Mouse (Mus musculus): Measurements from ENCODE around the gene Ankrd54.
"Not testable (repeated sequence)": the region's sequence is repeated elsewhere in the genome, so short reads cannot be mapped to it uniquely, and the experiment has no call there.

Ankrd54 gene

DNA sequence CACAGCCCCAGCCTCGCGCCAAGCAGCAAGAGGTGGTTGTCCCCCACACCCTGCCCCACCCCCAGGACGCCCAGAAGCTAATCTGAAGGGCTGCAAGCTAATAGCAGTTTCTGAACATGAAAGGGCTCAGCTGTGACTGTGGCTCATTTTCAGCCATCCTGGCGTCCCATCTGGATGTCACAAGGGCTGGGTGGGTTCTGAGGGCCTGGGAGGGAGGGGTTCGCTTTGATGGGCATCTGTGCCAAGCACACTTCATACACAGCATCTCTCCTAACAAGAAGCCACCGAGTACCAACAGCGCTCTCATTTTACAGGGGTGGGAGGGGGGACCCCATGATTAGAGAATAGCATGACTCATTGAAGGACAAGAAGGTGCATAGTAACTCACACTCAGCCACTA, 49.3 kb downstream of the Ankrd54 start:
- no peak for DNase-seq (ENCODE audit: low read depth)

DNA sequence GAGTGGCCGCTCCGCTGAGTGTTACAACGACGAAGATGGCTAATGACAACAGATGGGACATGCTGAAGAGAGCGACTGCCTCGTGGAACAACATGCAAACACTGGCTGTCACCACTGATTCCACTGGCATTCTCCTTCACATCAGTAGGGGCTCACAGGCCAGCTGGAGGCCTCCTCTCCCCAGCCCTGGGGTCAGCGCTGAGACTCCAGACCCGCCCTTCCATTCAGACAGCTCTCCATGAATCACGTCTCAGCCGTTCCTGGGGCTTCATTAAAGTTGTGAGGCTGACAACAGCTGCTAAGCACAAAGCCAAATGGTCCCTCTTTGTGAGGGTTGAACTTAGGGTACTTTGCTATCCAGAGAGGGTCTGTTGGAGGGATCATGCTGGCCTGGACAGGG, 51.1 kb downstream of the Ankrd54 start:
- DNase-seq (ENCODE audit: low read depth) = no peak

DNA sequence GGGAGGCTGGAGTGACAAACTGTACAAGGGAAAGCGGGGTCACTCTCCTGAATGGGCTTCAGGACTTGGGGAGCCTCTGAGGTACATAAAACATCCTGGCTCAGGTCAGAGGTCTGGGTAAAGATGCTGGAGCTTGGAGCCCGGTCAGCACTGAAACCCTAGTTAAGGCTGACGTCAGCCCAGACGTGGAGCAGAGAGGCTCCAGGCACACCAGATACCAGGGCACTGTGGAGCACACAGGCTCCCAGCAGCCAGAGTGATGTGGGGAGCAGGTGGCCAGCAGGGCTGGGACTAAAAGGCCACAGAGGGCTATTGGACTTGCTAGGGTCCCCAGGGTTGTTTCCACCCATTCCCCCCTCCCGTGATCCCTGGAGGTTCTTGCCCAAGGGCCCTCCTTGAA, 53.0 kb downstream of the Ankrd54 start:
- DNase-seq (ENCODE audit: low read depth) = no peak

DNA sequence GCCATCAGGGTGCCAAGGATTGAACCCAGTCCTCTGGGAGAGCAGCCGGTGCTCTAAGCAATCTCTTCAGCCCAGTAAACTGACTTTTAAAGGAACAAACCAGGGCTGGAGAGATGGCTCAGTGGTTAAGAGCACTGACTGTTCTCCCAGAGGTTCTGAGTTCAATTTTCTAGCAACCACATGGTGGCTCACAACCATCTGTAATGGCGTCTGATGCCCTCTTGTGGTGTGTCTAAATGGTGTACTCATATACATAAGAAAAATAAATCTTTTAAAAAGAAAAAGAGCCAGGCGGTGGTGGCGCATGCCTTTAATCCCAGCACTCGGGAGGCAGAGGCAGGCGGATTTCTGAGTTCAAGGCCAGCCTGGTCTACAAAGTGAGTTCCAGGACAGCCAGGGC, 54.9 kb downstream of the Ankrd54 start:
- DNase-seq (ENCODE audit: low read depth) = not testable (repeated sequence)

DNA sequence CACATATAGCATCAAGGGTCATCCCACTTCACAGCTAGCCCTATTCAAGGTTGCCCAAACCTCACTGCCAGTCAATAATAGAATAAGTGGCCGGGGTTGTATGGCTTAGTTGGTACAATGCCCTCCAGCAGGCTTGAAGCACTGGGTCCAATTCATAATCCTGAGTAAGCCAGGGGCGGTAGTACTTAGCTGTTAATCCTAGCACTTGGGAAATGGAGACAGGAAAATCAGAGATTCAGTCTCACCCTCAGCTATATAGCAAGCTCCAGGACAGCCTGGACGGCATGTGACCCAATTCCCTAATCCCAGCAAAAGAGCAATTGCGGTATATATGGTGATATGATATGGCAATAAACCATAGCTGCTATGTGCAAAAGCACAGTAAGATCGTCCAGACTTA, 55.6 kb downstream of the Ankrd54 start:
- no peak for DNase-seq (ENCODE audit: low read depth)

DNA sequence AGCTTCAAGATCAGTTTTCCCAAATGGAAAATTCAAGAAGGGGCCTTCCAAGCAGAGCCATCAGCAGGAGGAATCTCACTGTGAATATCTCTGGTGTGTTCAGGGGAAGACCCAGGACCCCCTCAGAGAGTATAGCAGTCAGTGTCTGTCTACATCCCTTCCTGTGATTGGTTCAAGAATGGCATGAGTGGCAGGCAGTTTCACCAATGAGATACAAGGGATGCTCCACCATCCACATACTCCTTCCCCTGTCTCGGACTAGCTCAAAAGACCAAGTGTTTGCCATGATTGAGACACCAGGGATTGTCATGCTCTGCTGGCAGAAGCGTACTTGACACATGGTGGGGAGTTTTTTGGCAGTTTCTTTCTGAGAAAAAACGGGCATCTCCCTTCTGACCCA, 56.1 kb downstream of the Ankrd54 start:
- no peak for DNase-seq (ENCODE audit: low read depth)

DNA sequence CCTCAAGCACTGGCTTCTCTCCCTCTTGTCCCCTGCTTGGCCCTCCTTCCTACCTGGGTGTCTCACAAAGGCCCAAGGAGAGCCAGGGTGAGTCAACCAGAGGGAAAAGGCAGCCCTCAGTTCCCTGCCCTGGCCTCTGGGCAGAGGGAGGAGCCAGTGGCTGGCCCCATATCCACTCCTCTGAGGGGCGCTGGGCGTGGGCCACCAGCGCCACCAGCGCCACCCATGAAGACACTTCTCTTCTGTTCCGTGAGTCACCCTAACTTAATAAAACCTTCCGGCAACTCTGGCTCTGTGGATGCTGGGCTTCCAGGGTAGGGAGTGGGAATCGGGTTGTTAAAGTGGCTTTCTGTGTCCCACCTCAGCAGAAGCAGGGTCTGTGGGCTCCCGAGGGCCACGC, 57.1 kb downstream of the Ankrd54 start:
- no peak for DNase-seq (ENCODE audit: low read depth)
